Mouse (Mus musculus) kidney, postnatal 36 days (tissue): ENCODE measurements around the gene Ccdc114.

ENCODE experiments used
- DNase-seq, 2 experiments: peaks; one replicate each; pipeline ENCODE4 v3.0.0; 2021 to 2022; ENCODE audit warnings: mixed read lengths in 2 of 2

Ccdc114 gene

GRCm38 (mm10) chr7:45988344-45988743, 64.5 kb downstream of the Ccdc114 start:
- DNase-seq, result no peak

GRCm38 (mm10) chr7:45992470-45992869, 68.6 kb downstream of the Ccdc114 start:
- no peak for DNase-seq
